Comparison of ENCODE assay signal across 11 mouse cellular contexts in genomic region chr11:37153933-37154880, GRCm38 (mm10).
A peak's percentile ranks its signal among the peaks of the same experiment; 100 is the strongest.
DNase-seq lines count a peak whose midpoint lies in the region; ATAC-seq and TF ChIP-seq lines count a peak whose summit lies in the region.
"Had no signal": no experiment of that assay in that cellular context is flagged by ENCODE, and none has a peak within 500 bp of the region (broad histone marks: within the 10 kb centered on the region; RNA-seq: fewer than 3 reads in every experiment).

No protein-coding gene starts in this region.

- peaks cover 16% of the 10 kb centered on the region; the same call in 1 of the 2 replicates for H3K27me3 ChIP-seq in forebrain, embryonic 11.5 days (ENCODE audit: control insufficient read depth, insufficient read depth, low read length)
- H3K27me3 ChIP-seq in liver, postnatal 0 days (ENCODE audit: insufficient read depth, low read length): no peaks in the 10 kb centered on the region
- H3K27me3 ChIP-seq: embryonic facial prominence, embryonic 12.5 days had no signal

- WGBS in forebrain, embryonic 11.5 days: 14% methylated on average over 13 of the region's 13 CpGs
- WGBS in liver, postnatal 0 days (ENCODE audit: insufficient replicate concordance): 50% methylated on average over 13 of the region's 13 CpGs

- no peaks in the 10 kb centered on the region for H3K9me3 ChIP-seq in forebrain, embryonic 11.5 days (ENCODE audit: control insufficient read depth, low read length)
- H3K9me3 ChIP-seq in liver, postnatal 0 days (ENCODE audit: low read length): no peaks in the 10 kb centered on the region
- H3K9me3 ChIP-seq: embryonic facial prominence, embryonic 12.5 days; G1E had no signal

- peak; percentile 30 for DNase-seq in embryo, embryonic 10 days (ENCODE audit: low spot score)
- peak; percentile 51 for DNase-seq in forebrain, embryonic 11.5 days (ENCODE audit: low spot score)
- peak; percentile 47 for DNase-seq in left cerebral cortex, adult 11 months (ENCODE audit: low spot score)
- peak; percentile 54 for DNase-seq in retina, embryonic 14.5 days (ENCODE audit: low spot score)
- no peak for DNase-seq in liver, postnatal 0 days
- DNase-seq in ovary, postnatal 10 days (ENCODE audit: low spot score): no peak
- DNase-seq: adrenal gland, adult 8-10 months; kidney, adult 11 months had no signal

- no peak for TF ChIP-seq EP300 in liver, postnatal 0 days (IDR thresholded peaks at IDR 0.05; ENCODE audit: low read depth)

- no peak overlapping the region for H3K27ac ChIP-seq in forebrain, embryonic 11.5 days (ENCODE audit: low read depth, low read length)
- H3K27ac ChIP-seq in liver, postnatal 0 days (ENCODE audit: low read depth): no peak overlapping the region
- H3K27ac ChIP-seq: embryonic facial prominence, embryonic 12.5 days had no signal

- H3K4me1 ChIP-seq in forebrain, embryonic 11.5 days (replicated peaks; ENCODE audit: control insufficient read depth, insufficient read depth, low read length): no peaks in the 10 kb centered on the region; the same call in 1 of the 2 replicates
- H3K4me1 ChIP-seq in liver, postnatal 0 days (ENCODE audit: insufficient read depth): no peaks in the 10 kb centered on the region
- H3K4me1 ChIP-seq: embryonic facial prominence, embryonic 12.5 days had no signal

- no peak overlapping the region for H3K9ac ChIP-seq in forebrain, embryonic 11.5 days (ENCODE audit: low read length)
- no peak overlapping the region for H3K9ac ChIP-seq in liver, postnatal 0 days (replicated peaks)
- H3K9ac ChIP-seq: embryonic facial prominence, embryonic 12.5 days had no signal

- H3K4me2 ChIP-seq in forebrain, embryonic 11.5 days (ENCODE audit: low read depth, low read length, severe bottlenecking): no peak overlapping the region
- H3K4me2 ChIP-seq in liver, postnatal 0 days (ENCODE audit: low read depth, low read length): no peak overlapping the region
- H3K4me2 ChIP-seq: embryonic facial prominence, embryonic 12.5 days had no signal

- no peak for TF ChIP-seq CTCF in liver, postnatal 0 days (IDR thresholded peaks at IDR 0.05; ENCODE audit: low read depth)

- ATAC-seq in forebrain, embryonic 11.5 days (replicated peaks; ENCODE audit: low FRiP score): peak; percentile 85
- ATAC-seq in liver, postnatal 0 days: no peak
- no peak for ATAC-seq in megakaryocyte, adult 5-6 weeks (ENCODE audit: poor library complexity, severe bottlenecking)

- H3K4me3 ChIP-seq in forebrain, embryonic 11.5 days (ENCODE audit: low read depth, low read length): no peak overlapping the region
- no peak overlapping the region for H3K4me3 ChIP-seq in liver, postnatal 0 days (ENCODE audit: low read depth, low read length)
- H3K4me3 ChIP-seq: embryonic facial prominence, embryonic 12.5 days had no signal

- H3K36me3 ChIP-seq in forebrain, embryonic 11.5 days (ENCODE audit: control insufficient read depth, insufficient read depth, low read length): no peaks in the 10 kb centered on the region
- H3K36me3 ChIP-seq in liver, postnatal 0 days (replicated peaks; ENCODE audit: insufficient read depth, low read length): no peaks in the 10 kb centered on the region
- H3K36me3 ChIP-seq: embryonic facial prominence, embryonic 12.5 days; G1E had no signal

Comparison
In these comparisons a context has a peak if more than half of its experiments do, and no peak if none do; other contexts are left out.
1. DNase-seq: peak in embryo, embryonic 10 days (single experiment), forebrain, embryonic 11.5 days (single experiment), left cerebral cortex, adult 11 months (single experiment) and retina, embryonic 14.5 days (single experiment); none in liver, postnatal 0 days (single experiment) and ovary, postnatal 10 days (single experiment).